13 mouse cellular contexts compared by ENCODE assay signal in genomic region chr1:91437083-91437400, GRCm38 (mm10). TPM values are rescaled to one million over a fixed set of nuclear protein-coding genes. Genes with fewer than 3 reads are reported as not detected.
DNase-seq lines count a peak whose midpoint lies in the region; ATAC-seq and TF ChIP-seq lines count a peak whose summit lies in the region.
"Had no signal": no experiment of that assay in that cellular context is flagged by ENCODE, and none has a peak within 500 bp of the region (broad histone marks: within the 10 kb centered on the region; RNA-seq: fewer than 3 reads in every experiment).

No protein-coding gene starts in this region.

- ATAC-seq in heart, postnatal 0 days (ENCODE audit: insufficient read depth, low read depth), result no peak
- no peak for ATAC-seq in liver, embryonic 15.5 days (ENCODE audit: insufficient read depth)
- no peak for ATAC-seq in liver, embryonic 11.5 days (replicated peaks; ENCODE audit: low FRiP score)
- no peak for ATAC-seq in intestine, embryonic 15.5 days
- ATAC-seq in liver, postnatal 0 days, result no peak
- ATAC-seq: forebrain, embryonic 13.5 days; midbrain, embryonic 13.5 days; Patski had no signal

- intact Hi-C loops in heart, postnatal 36 days (cut with DNase I), result no loop called here
- intact Hi-C loops in left cerebral cortex, postnatal 14 days (cut with DNase I), result no loop called here

- no peaks in the 10 kb centered on the region for H3K9me3 ChIP-seq in heart, postnatal 0 days (replicated peaks; ENCODE audit: control insufficient read depth, low read length)
- H3K9me3 ChIP-seq in liver, embryonic 15.5 days (replicated peaks), result no peaks in the 10 kb centered on the region
- no peaks in the 10 kb centered on the region for H3K9me3 ChIP-seq in liver, embryonic 11.5 days (ENCODE audit: control insufficient read depth, low read length)
- H3K9me3 ChIP-seq in intestine, embryonic 15.5 days, result no peaks in the 10 kb centered on the region
- no peaks in the 10 kb centered on the region for H3K9me3 ChIP-seq in liver, postnatal 0 days (ENCODE audit: low read length)
- H3K9me3 ChIP-seq: forebrain, embryonic 13.5 days; hindbrain, embryonic 10.5 days; midbrain, embryonic 13.5 days had no signal

- peaks cover 27% of the 10 kb centered on the region for H3K4me1 ChIP-seq in heart, postnatal 0 days (ENCODE audit: control insufficient read depth, insufficient read depth)
- H3K4me1 ChIP-seq in liver, embryonic 15.5 days (replicated peaks), result peaks cover 21% of the 10 kb centered on the region
- H3K4me1 ChIP-seq in liver, embryonic 11.5 days (replicated peaks; ENCODE audit: control insufficient read depth, insufficient read depth, low read length), result no peaks in the 10 kb centered on the region
- peaks cover 15% of the 10 kb centered on the region for H3K4me1 ChIP-seq in intestine, embryonic 15.5 days (replicated peaks)
- H3K4me1 ChIP-seq in liver, postnatal 0 days (ENCODE audit: insufficient read depth), result peaks cover 39% of the 10 kb centered on the region
- H3K4me1 ChIP-seq: hindbrain, embryonic 10.5 days had no signal

- no peak for DNase-seq in heart, postnatal 0 days (ENCODE audit: low spot score)
- no peak for DNase-seq in heart, postnatal 36 days
- no peak for DNase-seq in liver, embryonic 11.5 days (ENCODE audit: low spot score)
- no peak for DNase-seq in liver, postnatal 0 days
- DNase-seq in left cerebral cortex, postnatal 14 days (ENCODE audit: low spot score in 2 of 2), result no peak
- no peak for DNase-seq in ovary, postnatal 10 days (ENCODE audit: low spot score)
- DNase-seq: layer of hippocampus, postnatal 36 days had no signal

- no peak for TF ChIP-seq CTCF in heart, postnatal 0 days (IDR thresholded peaks at IDR 0.05; ENCODE audit: low read depth)
- no peak for TF ChIP-seq CTCF in liver, postnatal 0 days (IDR thresholded peaks at IDR 0.05; ENCODE audit: low read depth)

- peaks cover 70% of the 10 kb centered on the region for H3K36me3 ChIP-seq in heart, postnatal 0 days (replicated peaks; ENCODE audit: control insufficient read depth, insufficient read depth, low read length)
- H3K36me3 ChIP-seq in liver, embryonic 15.5 days (replicated peaks), result peaks cover 21% of the 10 kb centered on the region
- peaks cover 5% of the 10 kb centered on the region; the same call in 1 of the 2 replicates for H3K36me3 ChIP-seq in liver, embryonic 11.5 days (ENCODE audit: control insufficient read depth, insufficient read depth, low read length)
- peaks cover 21% of the 10 kb centered on the region for H3K36me3 ChIP-seq in intestine, embryonic 15.5 days
- H3K36me3 ChIP-seq in liver, postnatal 0 days (replicated peaks; ENCODE audit: insufficient read depth, low read length), result peaks cover 37% of the 10 kb centered on the region
- H3K36me3 ChIP-seq: hindbrain, embryonic 10.5 days had no signal

- no peak for TF ChIP-seq EP300 in heart, postnatal 0 days (IDR thresholded peaks at IDR 0.05; ENCODE audit: low read depth)
- TF ChIP-seq EP300 in liver, postnatal 0 days (IDR thresholded peaks at IDR 0.05; ENCODE audit: low read depth), result no peak

- WGBS in heart, postnatal 0 days, result 85% methylated on average over 3 of the region's 3 CpGs
- 83% methylated on average over 3 of the region's 3 CpGs for WGBS in liver, embryonic 15.5 days (ENCODE audit: insufficient replicate concordance)
- WGBS in liver, embryonic 11.5 days, result 88% methylated on average over 3 of the region's 3 CpGs
- WGBS in intestine, embryonic 15.5 days, result 91% methylated on average over 3 of the region's 3 CpGs
- WGBS in liver, postnatal 0 days (ENCODE audit: insufficient replicate concordance), result 81% methylated on average over 3 of the region's 3 CpGs

- no peak overlapping the region for H3K4me3 ChIP-seq in heart, postnatal 0 days (ENCODE audit: low read depth, low read length)
- no peak overlapping the region for H3K4me3 ChIP-seq in liver, embryonic 15.5 days (replicated peaks)
- H3K4me3 ChIP-seq in liver, embryonic 11.5 days (ENCODE audit: low read depth, low read length), result no peak overlapping the region
- no peak overlapping the region for H3K4me3 ChIP-seq in intestine, embryonic 15.5 days (replicated peaks)
- no peak overlapping the region for H3K4me3 ChIP-seq in liver, postnatal 0 days (ENCODE audit: low read depth, low read length)
- H3K4me3 ChIP-seq: forebrain, embryonic 13.5 days; hindbrain, embryonic 10.5 days; midbrain, embryonic 13.5 days had no signal

- no peak overlapping the region for H3K4me2 ChIP-seq in heart, postnatal 0 days (ENCODE audit: low read depth, low read length)
- H3K4me2 ChIP-seq in liver, embryonic 15.5 days, result no peak overlapping the region
- H3K4me2 ChIP-seq in liver, embryonic 11.5 days, result no peak overlapping the region
- no peak overlapping the region for H3K4me2 ChIP-seq in intestine, embryonic 15.5 days (replicated peaks)
- no peak overlapping the region for H3K4me2 ChIP-seq in liver, postnatal 0 days (ENCODE audit: low read depth, low read length)
- H3K4me2 ChIP-seq: forebrain, embryonic 13.5 days; midbrain, embryonic 13.5 days had no signal

- no peak overlapping the region for H3K9ac ChIP-seq in heart, postnatal 0 days (replicated peaks; ENCODE audit: low read depth, low read length)
- H3K9ac ChIP-seq in liver, embryonic 15.5 days, result no peak overlapping the region
- no peak overlapping the region for H3K9ac ChIP-seq in liver, embryonic 11.5 days (ENCODE audit: low read depth, low read length)
- H3K9ac ChIP-seq in intestine, embryonic 15.5 days, result no peak overlapping the region
- H3K9ac ChIP-seq in liver, postnatal 0 days (replicated peaks), result no peak overlapping the region
- H3K9ac ChIP-seq: midbrain, embryonic 13.5 days had no signal

- H3K27me3 ChIP-seq in heart, postnatal 0 days (ENCODE audit: control insufficient read depth, insufficient read depth, low read length), result no peaks in the 10 kb centered on the region
- H3K27me3 ChIP-seq in liver, embryonic 15.5 days, result no peaks in the 10 kb centered on the region
- no peaks in the 10 kb centered on the region for H3K27me3 ChIP-seq in liver, embryonic 11.5 days (replicated peaks; ENCODE audit: control insufficient read depth, insufficient read depth, low read length)
- no peaks in the 10 kb centered on the region for H3K27me3 ChIP-seq in intestine, embryonic 15.5 days (replicated peaks)
- H3K27me3 ChIP-seq in liver, postnatal 0 days (ENCODE audit: insufficient read depth, low read length), result no peaks in the 10 kb centered on the region
- H3K27me3 ChIP-seq: forebrain, embryonic 13.5 days; midbrain, embryonic 13.5 days; Patski had no signal

- peak overlapping the region; percentile 97 for H3K27ac ChIP-seq in heart, postnatal 0 days (ENCODE audit: low read depth)
- H3K27ac ChIP-seq in liver, embryonic 15.5 days (replicated peaks), result peak overlapping the region; percentile 59; the same call in 1 of the 2 replicates
- H3K27ac ChIP-seq in liver, embryonic 11.5 days (ENCODE audit: low read depth, low read length), result no peak overlapping the region
- 0 out of 2 replicates have a peak overlapping the region, but pooled peaks have one; percentile 73 for H3K27ac ChIP-seq in intestine, embryonic 15.5 days
- peak overlapping the region; percentile 95 for H3K27ac ChIP-seq in liver, postnatal 0 days (ENCODE audit: low read depth)
- H3K27ac ChIP-seq: forebrain, embryonic 13.5 days; hindbrain, embryonic 10.5 days; midbrain, embryonic 13.5 days had no signal

RNA-seq across cellular contexts. Expression of gene Per2, which starts 22.1 kb away (rescaled TPM):
- total RNA-seq in heart, postnatal 0 days (2014; rRNA removed; ENCODE audit: low replicate concordance), result 11.1 and 14.0 TPM in 2 replicates
- polyA plus RNA-seq in heart, postnatal 0 days (2015; fragmentation: Nextera tagmentation; extraction: Ambion mirVana), result 2.3 and 3.3 TPM in 2 replicates
- total RNA-seq in heart, postnatal 36 days (2021), result 10 to 100 TPM in 1 of 2 experiments, 1 to 10 TPM in 1; 7.9 to 13.5 TPM
- 2.3 and 3.3 TPM in 2 replicates for polyA plus RNA-seq in liver, embryonic 15.5 days (2015; fragmentation: Nextera tagmentation; extraction: Ambion mirVana)
- 4.5 and 6.8 TPM in 2 replicates for polyA plus RNA-seq in liver, embryonic 11.5 days (2014; fragmentation: Nextera tagmentation; extraction: Ambion mirVana)
- polyA plus RNA-seq in intestine, embryonic 15.5 days (2015; fragmentation: Nextera tagmentation; extraction: Ambion mirVana), result 7.8 and 7.9 TPM in 2 replicates
- polyA plus RNA-seq in liver, postnatal 0 days (2015; fragmentation: Nextera tagmentation; extraction: Ambion mirVana), result 2.4 and 2.5 TPM in 2 replicates
- 10 to 100 TPM; 18.8 to 26.1 TPM for total RNA-seq in left cerebral cortex, postnatal 14 days (2021)

RNA-seq across cellular contexts. Expression of gene Hes6, which starts 23.2 kb away (rescaled TPM):
- total RNA-seq in heart, postnatal 0 days (2014; rRNA removed; ENCODE audit: low replicate concordance), result 81.4 and 82.5 TPM in 2 replicates
- polyA plus RNA-seq in heart, postnatal 0 days (2015; fragmentation: Nextera tagmentation; extraction: Ambion mirVana), result 61.0 and 64.3 TPM in 2 replicates
- total RNA-seq in heart, postnatal 36 days (2021), result 10 to 100 TPM; 18.0 to 20.1 TPM
- 21.1 and 24.1 TPM in 2 replicates for polyA plus RNA-seq in liver, embryonic 15.5 days (2015; fragmentation: Nextera tagmentation; extraction: Ambion mirVana)
- polyA plus RNA-seq in liver, embryonic 11.5 days (2014; fragmentation: Nextera tagmentation; extraction: Ambion mirVana), result 50.8 and 51.8 TPM in 2 replicates
- 94.0 and 103 TPM in 2 replicates for polyA plus RNA-seq in intestine, embryonic 15.5 days (2015; fragmentation: Nextera tagmentation; extraction: Ambion mirVana)
- 33.1 and 35.0 TPM in 2 replicates for polyA plus RNA-seq in liver, postnatal 0 days (2015; fragmentation: Nextera tagmentation; extraction: Ambion mirVana)
- 10 to 100 TPM; 16.5 to 21.0 TPM for total RNA-seq in left cerebral cortex, postnatal 14 days (2021)

RNA-seq across cellular contexts. Expression of gene Ilkap, which starts 38.4 kb away (rescaled TPM):
- 58.1 and 70.5 TPM in 2 replicates for total RNA-seq in heart, postnatal 0 days (2014; rRNA removed; ENCODE audit: low replicate concordance)
- polyA plus RNA-seq in heart, postnatal 0 days (2015; fragmentation: Nextera tagmentation; extraction: Ambion mirVana), result 71.4 and 75.1 TPM in 2 replicates
- 10 to 100 TPM; 47.4 to 51.9 TPM for total RNA-seq in heart, postnatal 36 days (2021)
- polyA plus RNA-seq in liver, embryonic 15.5 days (2015; fragmentation: Nextera tagmentation; extraction: Ambion mirVana), result 67.7 and 69.9 TPM in 2 replicates
- polyA plus RNA-seq in liver, embryonic 11.5 days (2014; fragmentation: Nextera tagmentation; extraction: Ambion mirVana), result 159 and 168 TPM in 2 replicates
- polyA plus RNA-seq in intestine, embryonic 15.5 days (2015; fragmentation: Nextera tagmentation; extraction: Ambion mirVana), result 119 and 128 TPM in 2 replicates
- 40.3 and 42.8 TPM in 2 replicates for polyA plus RNA-seq in liver, postnatal 0 days (2015; fragmentation: Nextera tagmentation; extraction: Ambion mirVana)
- 10 to 100 TPM; 49.9 to 56.0 TPM for total RNA-seq in left cerebral cortex, postnatal 14 days (2021)

RNA-seq across cellular contexts. Expression of gene Traf3ip1, which starts 57.4 kb away (rescaled TPM):
- total RNA-seq in heart, postnatal 0 days (2014; rRNA removed; ENCODE audit: low replicate concordance), result 2.0 and 3.4 TPM in 2 replicates
- 2.8 TPM in 2 replicates for polyA plus RNA-seq in heart, postnatal 0 days (2015; fragmentation: Nextera tagmentation; extraction: Ambion mirVana)
- total RNA-seq in heart, postnatal 36 days (2021), result 1 to 10 TPM; 4.6 to 5.4 TPM
- polyA plus RNA-seq in liver, embryonic 15.5 days (2015; fragmentation: Nextera tagmentation; extraction: Ambion mirVana), result 1.8 and 2.1 TPM in 2 replicates
- polyA plus RNA-seq in liver, embryonic 11.5 days (2014; fragmentation: Nextera tagmentation; extraction: Ambion mirVana), result 4.4 TPM in 2 replicates
- 7.2 and 8.1 TPM in 2 replicates for polyA plus RNA-seq in intestine, embryonic 15.5 days (2015; fragmentation: Nextera tagmentation; extraction: Ambion mirVana)
- polyA plus RNA-seq in liver, postnatal 0 days (2015; fragmentation: Nextera tagmentation; extraction: Ambion mirVana), result 2.2 and 2.5 TPM in 2 replicates
- 10 to 100 TPM; 14.9 to 16.3 TPM for total RNA-seq in left cerebral cortex, postnatal 14 days (2021)
